25 mouse cellular contexts compared by ENCODE assay signal in genomic region chr14:71055480-71055879, GRCm38 (mm10).
"Had no signal": no experiment of that assay in that cellular context is flagged by ENCODE, and none has a peak within 500 bp of the region (broad histone marks: within the 10 kb centered on the region; RNA-seq: fewer than 3 reads in every experiment).

No protein-coding gene starts in this region.

- H3K27ac ChIP-seq: embryonic facial prominence, embryonic 10.5 days; embryonic facial prominence, embryonic 12.5 days; embryonic facial prominence, embryonic 13.5 days; embryonic facial prominence, embryonic 15.5 days; forebrain, embryonic 10.5 days; forebrain, embryonic 12.5 days; forebrain, embryonic 13.5 days; forebrain, embryonic 15.5 days; gastrocnemius, adult 2 months; heart, adult 2 months; heart, embryonic 10.5 days had no signal

- H3K9me3 ChIP-seq: embryonic facial prominence, embryonic 10.5 days; embryonic facial prominence, embryonic 12.5 days; embryonic facial prominence, embryonic 13.5 days; embryonic facial prominence, embryonic 15.5 days; forebrain, embryonic 10.5 days; forebrain, embryonic 12.5 days; forebrain, embryonic 13.5 days; forebrain, embryonic 15.5 days; heart, embryonic 10.5 days had no signal

- H3K9ac ChIP-seq: embryonic facial prominence, embryonic 12.5 days; embryonic facial prominence, embryonic 13.5 days; embryonic facial prominence, embryonic 15.5 days; forebrain, embryonic 12.5 days; forebrain, embryonic 13.5 days; forebrain, embryonic 15.5 days; forebrain, postnatal 0 days had no signal

- DNase-seq: cerebellum, adult 9-10 months; cerebellum, adult 9-11 months; cerebellum, postnatal 10 days; cerebellum, postnatal 14 days; cerebellum, postnatal 25 days; cerebellum, postnatal 36 days; embryo, embryonic 11 days; forebrain, postnatal 0 days; gastrocnemius, adult 2 months; gastrocnemius, postnatal 14 days; gastrocnemius, postnatal 25 days; gastrocnemius, postnatal 36 days; heart, adult 18-20 months; heart, adult 2 months had no signal

- H3K4me3 ChIP-seq: embryonic facial prominence, embryonic 10.5 days; embryonic facial prominence, embryonic 12.5 days; embryonic facial prominence, embryonic 13.5 days; embryonic facial prominence, embryonic 15.5 days; erythroblast, embryonic 14.5 days; forebrain, embryonic 10.5 days; forebrain, embryonic 12.5 days; forebrain, embryonic 13.5 days; forebrain, embryonic 15.5 days; gastrocnemius, adult 2 months; heart, adult 2 months; heart, embryonic 10.5 days had no signal

- H3K27me3 ChIP-seq: embryonic facial prominence, embryonic 12.5 days; embryonic facial prominence, embryonic 13.5 days; embryonic facial prominence, embryonic 15.5 days; forebrain, embryonic 12.5 days; forebrain, embryonic 13.5 days; forebrain, embryonic 15.5 days had no signal

- H3K4me2 ChIP-seq: embryonic facial prominence, embryonic 12.5 days; embryonic facial prominence, embryonic 13.5 days; embryonic facial prominence, embryonic 15.5 days; forebrain, embryonic 12.5 days; forebrain, embryonic 13.5 days; forebrain, embryonic 15.5 days; heart, embryonic 11.5 days had no signal

- H3K4me1 ChIP-seq: embryonic facial prominence, embryonic 12.5 days; forebrain, embryonic 10.5 days; forebrain, embryonic 12.5 days; forebrain, embryonic 13.5 days; forebrain, embryonic 15.5 days had no signal

- H3K36me3 ChIP-seq: embryonic facial prominence, embryonic 10.5 days; embryonic facial prominence, embryonic 12.5 days; embryonic facial prominence, embryonic 13.5 days; embryonic facial prominence, embryonic 15.5 days; forebrain, embryonic 10.5 days; forebrain, embryonic 12.5 days; forebrain, embryonic 15.5 days; heart, embryonic 10.5 days had no signal
